Mouse (Mus musculus) limb, embryonic 12.5 days (tissue): ENCODE measurements at regions not wholly inside any gene's neighbourhood (a gene's known extent, or its start where the extent isn't known, plus 50 kb on each side); places are given as distances from the start of the nearest gene placed in this dataset.
A peak's percentile ranks its signal among the peaks of the same experiment; 100 is the strongest.

Experiments
- ATAC-seq: fragments of 200-750 bp; cut with Nextera tagmentation; 2 replicates; pipeline ENCODE4 v1.8.0; 2017; ENCODE audit warnings: low read depth, moderate TSS enrichment; ENCODE audit not compliant: insufficient number of reproducible peaks, insufficient read depth, low FRiP score, low TSS enrichment
- H3K27ac ChIP-seq: fragments of 300-500 bp; sonication (generic); 2 replicates; pipeline ENCODE4 v1.5.1; 2016; ENCODE audit warnings: mild to moderate bottlenecking, moderate library complexity
- H3K27me3 ChIP-seq: fragments of 300-500 bp; sonication (generic); 2 replicates; pipeline ENCODE4 v1.6.1; 2016; ENCODE audit warnings: mild to moderate bottlenecking, moderate library complexity
- H3K36me3 ChIP-seq: fragments of 300-500 bp; sonication (generic); 2 replicates; pipeline ENCODE4 v1.6.1; 2016; ENCODE audit warnings: mild to moderate bottlenecking, moderate library complexity
- H3K4me1 ChIP-seq: fragments of 300-500 bp; sonication (generic); replicated peaks from 2 replicates; pipeline ENCODE4 v1.6.1; 2016
- H3K4me2 ChIP-seq: fragments of 300-500 bp; sonication (generic); 2 replicates; pipeline ENCODE4 v1.6.1; 2016; ENCODE audit warnings: mild to moderate bottlenecking, moderate library complexity
- H3K4me3 ChIP-seq: fragments of 300-500 bp; sonication (generic); replicated peaks from 2 replicates; pipeline ENCODE4 v1.5.1; 2016; ENCODE audit warnings: mild to moderate bottlenecking
- H3K9ac ChIP-seq: fragments of 300-500 bp; sonication (generic); replicated peaks from 2 replicates; pipeline ENCODE4 v1.6.1; 2016; ENCODE audit warnings: mild to moderate bottlenecking, moderate library complexity
- H3K9me3 ChIP-seq: fragments of 300-500 bp; sonication (generic); 2 replicates; pipeline ENCODE4 v1.6.1; 2016; ENCODE audit warnings: mild to moderate bottlenecking, moderate library complexity
- WGBS: fragments of 180-500 bp; shearing (Covaris S2); methylation state at CpG from one replicate; pipeline ENCODE4 v1.1.7; 2016; 5-methylcytosine and 5-hydroxymethylcytosine counted together

DNA sequence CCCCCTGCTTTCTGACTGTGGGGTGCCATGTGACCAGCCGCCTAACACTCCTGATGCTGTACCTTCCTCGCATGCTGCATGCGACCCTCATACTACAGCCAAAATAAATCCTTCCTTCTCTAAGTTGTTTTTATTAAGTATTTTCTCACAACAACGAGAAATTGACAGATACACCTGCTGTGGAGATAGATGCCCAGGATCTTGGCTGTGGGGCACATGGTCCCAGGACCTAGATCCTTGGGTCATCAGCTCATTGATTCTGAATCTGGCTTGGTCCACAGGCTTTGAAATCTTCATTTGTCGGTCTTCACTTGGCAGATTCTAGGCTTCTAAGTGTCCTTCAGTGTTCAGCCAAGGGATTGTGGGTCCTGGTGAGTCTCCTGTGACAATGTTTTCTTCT lies 100.4 kb upstream of the Gm5148 start:
- H3K27me3 ChIP-seq = no peaks in the 10 kb centered on the region
- no peaks in the 10 kb centered on the region for H3K4me1 ChIP-seq
- H3K36me3 ChIP-seq = no peaks in the 10 kb centered on the region
- no peak for ATAC-seq
- no peak overlapping the region for H3K4me3 ChIP-seq
- no peak overlapping the region for H3K27ac ChIP-seq
- 95% methylated on average over 5 of the region's 5 CpGs for WGBS
- H3K9ac ChIP-seq = no peak overlapping the region
- no peak overlapping the region for H3K4me2 ChIP-seq
- no peaks in the 10 kb centered on the region for H3K9me3 ChIP-seq

- H3K27ac ChIP-seq = no peak overlapping the region
- H3K4me2 ChIP-seq = no peak overlapping the region
- no peak overlapping the region for H3K9ac ChIP-seq
- no peak overlapping the region for H3K4me3 ChIP-seq
- peaks cover 3% of the 10 kb centered on the region; the same call in 1 of the 2 replicates for H3K4me1 ChIP-seq
- no peaks in the 10 kb centered on the region for H3K36me3 ChIP-seq
- ATAC-seq = no peak
- WGBS = 83% methylated on average over 3 of the region's 3 CpGs
- no peaks in the 10 kb centered on the region for H3K27me3 ChIP-seq
- H3K9me3 ChIP-seq = no peaks in the 10 kb centered on the region
Observed at GRCm38 (mm10) chr3:37819503-37819902, 95.2 kb upstream of the Gm5148 start.

GRCm38 (mm10) chr3:37817434-37817805 lies 93.1 kb upstream of the Gm5148 start:
- ATAC-seq = no peak
- Histone ChIP-seq H3K36me3 (no peaks in the 10 kb centered on the region), H3K27me3 (no peaks in the 10 kb centered on the region), H3K9ac (no peak overlapping the region), H3K4me1 (peaks cover 3% of the 10 kb centered on the region; the same call in 1 of the 2 replicates), H3K9me3 (no peaks in the 10 kb centered on the region), H3K4me3 (no peak overlapping the region), H3K27ac (no peak overlapping the region), H3K4me2 (no peak overlapping the region)
- 72% methylated on average over 3 of the region's 3 CpGs for WGBS

- H3K27me3 ChIP-seq = no peaks in the 10 kb centered on the region
- H3K4me3 ChIP-seq = no peak overlapping the region
- no peak overlapping the region for H3K4me2 ChIP-seq
- 26% methylated on average over 6 of the region's 6 CpGs for WGBS
- no peaks in the 10 kb centered on the region for H3K36me3 ChIP-seq
- H3K9me3 ChIP-seq = no peaks in the 10 kb centered on the region
- no peak overlapping the region for H3K9ac ChIP-seq
- H3K4me1 ChIP-seq = peaks cover 3% of the 10 kb centered on the region; the same call in 1 of the 2 replicates
- ATAC-seq = no peak
- no peak overlapping the region for H3K27ac ChIP-seq
Observed at GRCm38 (mm10) chr3:37816781-37817433, 92.6 kb upstream of the Gm5148 start.

GRCm38 (mm10) chr3:37815771-37816170 lies 91.5 kb upstream of the Gm5148 start:
- Histone ChIP-seq H3K4me3 (no peak overlapping the region), H3K4me1 (peaks cover 3% of the 10 kb centered on the region; the same call in 1 of the 2 replicates), H3K9me3 (no peaks in the 10 kb centered on the region), H3K27me3 (no peaks in the 10 kb centered on the region), H3K27ac (no peak overlapping the region), H3K9ac (no peak overlapping the region), H3K36me3 (no peaks in the 10 kb centered on the region), H3K4me2 (no peak overlapping the region)
- 92% methylated on average over 6 of the region's 6 CpGs for WGBS
- ATAC-seq = no peak

DNA sequence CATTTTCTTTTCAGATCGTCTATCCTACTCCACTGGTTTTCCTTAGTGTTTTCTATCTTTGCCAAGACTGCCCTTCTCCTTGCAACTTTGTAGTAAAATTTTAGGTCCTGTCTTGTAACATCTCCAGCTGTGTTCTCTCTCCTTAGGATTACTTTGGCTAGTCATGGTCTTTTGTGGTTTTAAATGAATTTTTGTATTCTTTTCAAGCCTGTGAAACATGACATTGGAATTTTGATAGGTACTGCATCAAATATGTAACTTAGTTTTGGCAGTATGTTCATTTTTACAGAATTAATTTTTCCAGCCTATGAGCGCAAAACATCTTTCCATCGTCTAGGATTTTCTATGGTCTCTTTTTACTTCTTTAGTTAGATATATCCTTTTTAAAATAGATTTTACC lies 88.6 kb upstream of the Gm5148 start:
- no peak overlapping the region for H3K4me2 ChIP-seq
- no peak for ATAC-seq
- 92% methylated on average over 3 of the region's 3 CpGs for WGBS
- H3K4me3 ChIP-seq = no peak overlapping the region
- peaks cover 3% of the 10 kb centered on the region; the same call in 1 of the 2 replicates for H3K4me1 ChIP-seq
- H3K27me3 ChIP-seq = no peaks in the 10 kb centered on the region
- H3K36me3 ChIP-seq = no peaks in the 10 kb centered on the region
- H3K9ac ChIP-seq = no peak overlapping the region
- H3K9me3 ChIP-seq = peaks cover 9% of the 10 kb centered on the region; the same call in 1 of the 2 replicates
- no peak overlapping the region for H3K27ac ChIP-seq

GRCm38 (mm10) chr3:37811429-37811828 lies 87.1 kb upstream of the Gm5148 start:
- Histone ChIP-seq H3K4me2 (no peak overlapping the region), H3K27me3 (no peaks in the 10 kb centered on the region), H3K4me3 (no peak overlapping the region), H3K4me1 (peaks cover 5% of the 10 kb centered on the region), H3K9me3 (peaks cover 9% of the 10 kb centered on the region; the same call in 1 of the 2 replicates), H3K27ac (no peak overlapping the region), H3K36me3 (no peaks in the 10 kb centered on the region), H3K9ac (no peak overlapping the region)
- WGBS = 88% methylated on average over 2 of the region's 2 CpGs
- no peak for ATAC-seq

- H3K4me3 ChIP-seq = no peak overlapping the region
- H3K36me3 ChIP-seq = no peaks in the 10 kb centered on the region
- H3K4me2 ChIP-seq = no peak overlapping the region
- H3K27ac ChIP-seq = no peak overlapping the region
- H3K27me3 ChIP-seq = no peaks in the 10 kb centered on the region
- H3K9me3 ChIP-seq = peaks cover 9% of the 10 kb centered on the region; the same call in 1 of the 2 replicates
- no peak overlapping the region for H3K9ac ChIP-seq
- no peak for ATAC-seq
- H3K4me1 ChIP-seq = peaks cover 7% of the 10 kb centered on the region
- 89% methylated on average over 2 of the region's 2 CpGs for WGBS
Observed at GRCm38 (mm10) chr3:37810763-37811162, 86.5 kb upstream of the Gm5148 start.

- Histone ChIP-seq H3K36me3 (no peaks in the 10 kb centered on the region), H3K27me3 (no peaks in the 10 kb centered on the region), H3K9ac (no peak overlapping the region), H3K4me2 (peak overlapping the region; percentile 23), H3K27ac (peak overlapping the region; percentile 66), H3K4me1 (peaks cover 25% of the 10 kb centered on the region), H3K9me3 (peaks cover 9% of the 10 kb centered on the region; the same call in 1 of the 2 replicates), H3K4me3 (no peak overlapping the region)
- peak; percentile 61; the same call in 1 of the 2 replicates for ATAC-seq
- WGBS = 35% methylated on average over 6 of the region's 6 CpGs
Observed at GRCm38 (mm10) chr3:37805805-37806148, 81.5 kb upstream of the Gm5148 start.

GRCm38 (mm10) chr3:37804941-37805804 lies 80.9 kb upstream of the Gm5148 start:
- H3K9ac ChIP-seq = no peak overlapping the region
- H3K4me3 ChIP-seq = no peak overlapping the region
- peak overlapping the region; percentile 66 for H3K27ac ChIP-seq
- 33% methylated on average over 9 of the region's 9 CpGs for WGBS
- peak overlapping the region; percentile 23 for H3K4me2 ChIP-seq
- H3K27me3 ChIP-seq = no peaks in the 10 kb centered on the region
- H3K9me3 ChIP-seq = peaks cover 9% of the 10 kb centered on the region; the same call in 1 of the 2 replicates
- no peak; the same call in 1 of the 2 replicates for ATAC-seq
- H3K4me1 ChIP-seq = peaks cover 25% of the 10 kb centered on the region
- no peaks in the 10 kb centered on the region for H3K36me3 ChIP-seq

DNA sequence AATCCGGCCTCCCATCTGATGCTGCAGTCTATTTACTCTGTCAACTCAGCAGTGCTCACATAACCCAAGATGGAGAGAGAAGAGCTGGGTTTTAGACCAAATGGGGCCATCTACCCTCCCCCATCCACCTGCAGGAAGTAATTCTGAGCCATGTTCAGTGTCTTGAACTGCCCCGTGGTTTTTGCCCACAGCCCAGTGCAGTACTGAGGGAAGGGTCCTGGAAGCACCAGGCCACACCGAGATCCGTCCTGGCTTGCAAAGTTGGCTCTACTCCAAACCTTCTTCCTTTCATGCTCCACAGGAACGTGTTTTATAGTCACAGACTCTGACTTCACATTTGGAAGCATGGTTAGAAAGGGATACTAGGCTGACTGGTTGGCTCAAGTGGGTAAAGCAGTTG lies 80.0 kb upstream of the Gm5148 start:
- Histone ChIP-seq H3K4me1 (peaks cover 25% of the 10 kb centered on the region), H3K4me2 (no peak overlapping the region), H3K9ac (no peak overlapping the region), H3K27ac (peak overlapping the region; percentile 54), H3K27me3 (no peaks in the 10 kb centered on the region), H3K36me3 (no peaks in the 10 kb centered on the region), H3K9me3 (peaks cover 2% of the 10 kb centered on the region; the same call in 1 of the 2 replicates), H3K4me3 (no peak overlapping the region)
- ATAC-seq = peak; percentile 50; the same call in 1 of the 2 replicates
- 33% methylated on average over 5 of the region's 5 CpGs for WGBS
